Mouse (Mus musculus) liver, embryonic 15.5 days (tissue): ENCODE data around the gene Lamp1. TPM values are rescaled to one million over a fixed set of nuclear protein-coding genes. Genes with fewer than 3 reads are reported as not detected.

Experiments used
- ATAC-seq: fragments of 200-750 bp; cut with Nextera tagmentation; 2 replicates; pipeline ENCODE4 v1.8.0; 2017; ENCODE audit warnings: moderate number of reproducible peaks, mild to moderate bottlenecking, moderate library complexity; ENCODE audit not compliant: insufficient read depth
- H3K27ac ChIP-seq: fragments of 300-500 bp; sonication (generic); replicated peaks from 2 replicates; pipeline ENCODE4 v1.5.1; 2015; ENCODE audit warnings: mild to moderate bottlenecking, inconsistent platforms
- H3K27me3 ChIP-seq: fragments of 300-500 bp; sonication (generic); 2 replicates; pipeline ENCODE4 v1.6.1; 2015; ENCODE audit warnings: mild to moderate bottlenecking, inconsistent platforms
- H3K36me3 ChIP-seq: fragments of 300-500 bp; sonication (generic); replicated peaks from 2 replicates; pipeline ENCODE4 v1.6.1; 2015; ENCODE audit warnings: moderate library complexity, mild to moderate bottlenecking, inconsistent platforms
- H3K4me1 ChIP-seq: fragments of 300-500 bp; sonication (generic); replicated peaks from 2 replicates; pipeline ENCODE4 v1.6.1; 2015; ENCODE audit warnings: inconsistent platforms
- H3K4me2 ChIP-seq: fragments of 300-500 bp; sonication (generic); 2 replicates; pipeline ENCODE4 v1.6.1; 2015; ENCODE audit warnings: moderate library complexity, mild to moderate bottlenecking, inconsistent platforms
- H3K4me3 ChIP-seq: fragments of 300-500 bp; sonication (generic); replicated peaks from 2 replicates; pipeline ENCODE4 v1.5.1; 2015; ENCODE audit warnings: mild to moderate bottlenecking, inconsistent platforms
- H3K9ac ChIP-seq: fragments of 300-500 bp; sonication (generic); 2 replicates; pipeline ENCODE4 v1.6.1; 2015; ENCODE audit warnings: moderate library complexity, mild to moderate bottlenecking, inconsistent platforms
- H3K9me3 ChIP-seq: fragments of 300-500 bp; sonication (generic); replicated peaks from 2 replicates; pipeline ENCODE4 v1.6.1; 2016; ENCODE audit warnings: inconsistent platforms
- WGBS: fragments of 180-500 bp; shearing (Covaris S2); methylation state at CpG from one replicate; pipeline ENCODE4 v1.1.7; 2015; ENCODE audit warnings: mixed read lengths; ENCODE audit not compliant: insufficient replicate concordance; 5-methylcytosine and 5-hydroxymethylcytosine counted together
- microRNA counts: library from miRNA; unstranded; fragments of <30 nt; microRNA quantifications from one replicate; lab custom pipeline; 2016
- microRNA-seq: library from miRNA; unstranded; fragments of <30 nt; microRNA quantifications from one replicate; pipeline ENCODE4, GENCODE M21; 2016
- polyA plus RNA-seq: library from polyadenylated mRNA; unstranded; fragments of >200 nt; fragmentation: Nextera tagmentation; extraction: Ambion mirVana; gene quantifications from 2 replicates; pipeline ENCODE4 v1.2.1, GENCODE M21; 2015

Gene Lamp1
- polyA plus RNA-seq, 1 experiment from 2014 or later: 200 TPM

DNA sequence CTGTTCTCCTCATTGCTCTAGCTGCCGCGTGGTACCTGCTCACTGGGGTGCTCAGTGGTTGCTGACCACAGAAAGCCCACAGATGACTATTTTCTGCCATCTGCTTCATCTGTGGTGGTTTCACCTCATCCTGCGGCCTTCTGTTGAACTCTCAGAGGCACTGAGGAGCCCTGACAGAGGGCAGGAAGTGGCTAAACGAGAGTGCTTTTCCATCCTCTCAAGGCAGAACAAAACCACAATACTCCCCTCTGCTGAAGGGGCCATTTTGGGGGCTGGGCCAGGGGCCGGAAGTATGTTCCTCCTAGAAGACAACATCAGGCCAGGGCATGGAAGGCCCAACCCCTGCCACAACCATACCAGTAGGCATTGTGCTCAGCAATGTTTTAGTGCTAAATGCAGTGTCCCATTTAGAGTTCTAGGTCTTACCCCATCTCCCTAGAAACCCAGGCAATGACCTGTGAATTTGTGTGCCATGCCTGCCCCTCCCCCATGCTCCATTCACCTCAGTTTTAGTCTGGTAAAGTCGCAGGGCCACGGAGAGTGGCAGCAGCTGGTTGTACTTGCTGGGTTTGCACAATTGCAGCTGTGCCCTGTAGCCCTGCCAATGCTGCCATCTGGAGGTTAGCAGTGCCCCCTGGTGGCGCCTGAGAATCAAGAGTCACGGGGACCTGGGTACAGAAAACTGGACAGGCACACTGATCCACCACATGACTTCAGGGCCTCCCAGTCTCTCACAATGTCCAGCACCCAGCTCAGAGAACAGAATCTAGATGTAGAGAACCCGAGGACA lies 54.7 kb downstream of the Lamp1 start:
- Histone ChIP-seq H3K27me3 (no peaks in the 10 kb centered on the region), H3K27ac (peak overlapping the region; percentile 14; the same call in 1 of the 2 replicates), H3K9ac (no peak overlapping the region), H3K36me3 (no peaks in the 10 kb centered on the region), H3K9me3 (no peaks in the 10 kb centered on the region), H3K4me3 (no peak overlapping the region), H3K4me1 (peaks cover 35% of the 10 kb centered on the region), H3K4me2 (peak overlapping the region; percentile 32; the same call in 1 of the 2 replicates)
- ATAC-seq: peak; percentile 61
- 3% methylated on average over 10 of the region's 10 CpGs for WGBS

- Histone ChIP-seq H3K27me3 (0 out of 2 replicates have a peak, but pooled peaks cover 6% of the 10 kb centered on the region), H3K27ac (no peak overlapping the region), H3K9me3 (no peaks in the 10 kb centered on the region), H3K9ac (no peak overlapping the region), H3K4me3 (no peak overlapping the region), H3K4me1 (peaks cover 15% of the 10 kb centered on the region), H3K36me3 (no peaks in the 10 kb centered on the region), H3K4me2 (no peak overlapping the region)
- WGBS: 65% methylated on average over 8 of the region's 8 CpGs
- no peak for ATAC-seq
Observed at GRCm38 (mm10) chr8:13216386-13216785, 57.4 kb downstream of the Lamp1 start.

DNA sequence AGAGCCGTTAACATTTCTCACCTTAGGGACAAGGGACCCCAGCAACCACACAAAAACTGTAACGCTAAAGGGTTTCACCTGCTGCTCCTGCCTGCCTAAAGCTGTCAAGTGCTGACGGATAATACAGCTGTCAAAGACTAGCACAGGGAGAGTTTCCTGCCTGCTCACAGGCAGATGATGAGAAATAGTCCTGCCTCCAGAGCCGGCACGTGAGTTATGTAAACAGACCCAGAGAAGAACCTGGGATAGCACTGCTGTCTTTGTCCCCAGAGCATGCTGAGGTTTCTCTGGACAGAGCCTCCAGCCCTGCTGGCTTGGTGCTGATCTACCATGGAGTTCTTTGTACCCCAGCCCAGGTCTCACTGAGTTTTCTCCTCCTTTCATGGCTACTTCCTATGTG lies 58.1 kb downstream of the Lamp1 start:
- Histone ChIP-seq H3K27ac (no peak overlapping the region), H3K9me3 (no peaks in the 10 kb centered on the region), H3K9ac (no peak overlapping the region), H3K4me1 (peaks cover 15% of the 10 kb centered on the region), H3K4me3 (no peak overlapping the region), H3K36me3 (no peaks in the 10 kb centered on the region), H3K27me3 (0 out of 2 replicates have a peak, but pooled peaks cover 6% of the 10 kb centered on the region), H3K4me2 (no peak overlapping the region)
- no peak for ATAC-seq
- WGBS: 36% methylated on average over 5 of the region's 5 CpGs

- Histone ChIP-seq H3K9ac (no peak overlapping the region), H3K4me1 (peaks cover 15% of the 10 kb centered on the region)
Observed at GRCm38 (mm10) chr8:13217986-13218385, 59.0 kb downstream of the Lamp1 start.

DNA sequence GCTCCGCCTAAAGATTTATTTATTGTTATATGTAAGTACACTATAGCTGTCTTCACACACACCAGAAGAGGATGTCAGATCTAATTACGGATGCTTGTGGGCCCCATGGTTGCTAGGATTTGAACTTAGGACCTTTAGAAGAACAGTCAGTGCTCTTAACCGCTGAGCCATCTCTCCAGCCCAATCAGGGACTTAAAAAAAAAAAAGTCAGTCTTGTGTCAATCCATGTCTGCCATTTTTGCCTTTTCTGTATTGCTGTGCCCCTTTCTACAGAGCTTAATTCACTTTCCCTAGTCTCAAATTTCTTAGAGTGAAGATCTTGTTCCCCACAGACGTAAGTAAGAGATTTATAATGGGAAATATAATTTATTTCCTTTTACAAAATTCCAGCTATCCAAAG lies 59.5 kb downstream of the Lamp1 start:
- Histone ChIP-seq H3K4me1 (peaks cover 10% of the 10 kb centered on the region), H3K27ac (no peak overlapping the region), H3K9ac (no peak overlapping the region), H3K36me3 (no peaks in the 10 kb centered on the region), H3K4me2 (no peak overlapping the region), H3K4me3 (no peak overlapping the region), H3K27me3 (0 out of 2 replicates have a peak, but pooled peaks cover 6% of the 10 kb centered on the region), H3K9me3 (no peaks in the 10 kb centered on the region)
- whole genome bisulfite sequencing: 58% methylated on average over 4 of the region's 4 CpGs
- no peak for ATAC-seq

More at GRCm38 (mm10) chr8:13217986-13218385, 59.0 kb downstream of the Lamp1 start:
- H3K36me3 ChIP-seq: no peaks in the 10 kb centered on the region
- ATAC-seq: no peak
- H3K4me2 ChIP-seq: no peak overlapping the region
- no peaks in the 10 kb centered on the region for H3K9me3 ChIP-seq
- H3K4me3 ChIP-seq: no peak overlapping the region
- no peak overlapping the region for H3K27ac ChIP-seq
- 0 out of 2 replicates have a peak, but pooled peaks cover 6% of the 10 kb centered on the region for H3K27me3 ChIP-seq

GRCm38 (mm10) chr8:13224426-13224825 lies 65.5 kb downstream of the Lamp1 start:
- Histone ChIP-seq H3K9me3 (no peaks in the 10 kb centered on the region), H3K4me1 (no peaks in the 10 kb centered on the region), H3K9ac (no peak overlapping the region), H3K27me3 (peaks cover 21% of the 10 kb centered on the region; the same call in 1 of the 2 replicates), H3K27ac (no peak overlapping the region), H3K36me3 (no peaks in the 10 kb centered on the region), H3K4me3 (no peak overlapping the region), H3K4me2 (no peak overlapping the region)
- no peak for ATAC-seq
- 61% methylated on average over 9 of the region's 9 CpGs for WGBS

MicroRNA genes within 50 kb of the gene (microRNA counts, 519-probe panel; counts per million panel counts)
- 2,238 counts per million, percentile 34 among the panel's probes with 10 or more counts for microRNA mmu-miR-1968 (lab: Ali Mortazavi, UCI)

Small RNAs within 50 kb of the gene (microRNA-seq; reads per million reads assigned to microRNA genes)
- gene Mir1968 (38.6 reads per million, percentile 43 among the genes with 10 or more reads in this experiment), gene Mir7065 (not detected)

Other genes with a start within 250 kb of the Lamp1 start
- gene F7, start 133.1 kb upstream of the Lamp1 start, polyA plus RNA-seq: 9.8 and 12.4 TPM in 2 replicates
- 133 and 162 TPM in 2 replicates for gene F10, start 121.9 kb upstream of the Lamp1 start, polyA plus RNA-seq
- gene Proz, start 98.2 kb upstream of the Lamp1 start, polyA plus RNA-seq: 37.9 and 46.4 TPM in 2 replicates
- gene Pcid2, start 53.7 kb upstream of the Lamp1 start, polyA plus RNA-seq: 14.8 and 15.1 TPM in 2 replicates
- gene Cul4a, start 53.5 kb upstream of the Lamp1 start, polyA plus RNA-seq: 71.6 and 76.7 TPM in 2 replicates
- 8.2 and 8.7 TPM in 2 replicates for gene Grtp1, start 41.5 kb downstream of the Lamp1 start, polyA plus RNA-seq
- gene Adprhl1, start 95.0 kb downstream of the Lamp1 start, polyA plus RNA-seq: 0.85 and 1.1 TPM in 2 replicates
- 8.2 and 8.5 TPM in 2 replicates for gene Dcun1d2, start 129.0 kb downstream of the Lamp1 start, polyA plus RNA-seq
- gene Tmco3, start 129.0 kb downstream of the Lamp1 start, polyA plus RNA-seq: 5.3 and 6.4 TPM in 2 replicates
- gene Tfdp1, start 179.6 kb downstream of the Lamp1 start, polyA plus RNA-seq: 85.5 and 92.5 TPM in 2 replicates
- not detected in 2 replicates for gene Atp4b, start 237.7 kb downstream of the Lamp1 start, polyA plus RNA-seq
- not detected in 2 replicates for gene Grk1, start 245.9 kb downstream of the Lamp1 start, polyA plus RNA-seq